Mouse (Mus musculus): ENCODE data around the gene Fam205a1.
"Not testable (repeated sequence)": the region's sequence is repeated elsewhere in the genome, so short reads cannot be mapped to it uniquely, and the experiment has no call there.

GRCm38 (mm10) chr4:42860483-42860882 is 6.8 kb upstream of the Fam205a1 start:
- TF ChIP-seq CTCF (IDR thresholded peaks at IDR 0.05; ENCODE audit: insufficient read depth, low read length); POLR2A (IDR thresholded peaks at IDR 0.05; ENCODE audit: borderline replicate concordance, extremely low read depth, low read depth, low read length): not testable (repeated sequence)

Data from lung, adult 2 months (tissue).